Mouse (Mus musculus) MEL (cell line): ENCODE results near the gene Rnd2. TPM values are rescaled to one million over a fixed set of nuclear protein-coding genes. Genes with fewer than 3 reads are reported as not detected.
"Not testable (repeated sequence)": the region's sequence is repeated elsewhere in the genome, so short reads cannot be mapped to it uniquely, and the experiment has no call there.

Experiments used
- DNase-seq: peaks from one replicate; pipeline ENCODE4 v3.0.0; 2011; ENCODE audit warnings: low read depth, low spot score
- H3K27ac ChIP-seq: 2 replicates; pipeline ENCODE4 v1.5.1; 2012; ENCODE audit warnings: low read depth, mild to moderate bottlenecking, control low read depth, low read length, moderate library complexity; ENCODE audit not compliant: control insufficient read depth
- H3K27me3 ChIP-seq, 2 experiments: fragments of 150-350 bp in 1 of 2; sonication (generic) in 1 of 2; 2 replicates each; pipeline ENCODE4 v1.6.1; 2012; ENCODE audit warnings: low read length in 2 of 2, mild to moderate bottlenecking in 2 of 2, improper control_type of control experiment in 1 of 2, moderate library complexity in 1 of 2; ENCODE audit not compliant: insufficient read depth in 2 of 2, control insufficient read depth in 1 of 2
- H3K36me3 ChIP-seq, 2 experiments: 2 replicates each; pipeline ENCODE4 v1.6.1; 2012 to 2014; ENCODE audit warnings: low read length in 2 of 2, improper control_type of control experiment in 1 of 2, inconsistent platforms in 1 of 2, mild to moderate bottlenecking in 1 of 2; ENCODE audit not compliant: insufficient read depth in 2 of 2, control insufficient read depth in 1 of 2
- H3K4me1 ChIP-seq, 2 experiments: fragments of 150-350 bp in 1 of 2; sonication (generic) in 1 of 2; 2 replicates each; pipeline ENCODE4 v1.6.1; 2012; ENCODE audit warnings: low read length in 2 of 2, improper control_type of control experiment in 1 of 2, mild to moderate bottlenecking in 1 of 2; ENCODE audit not compliant: insufficient read depth in 2 of 2, control insufficient read depth in 1 of 2
- H3K4me3 ChIP-seq, 2 experiments: fragments of 150-350 bp in 1 of 2; sonication (generic) in 1 of 2; 2 replicates each; pipeline ENCODE4 v1.5.1; 2012; ENCODE audit warnings: low read depth in 2 of 2, low read length in 2 of 2, mild to moderate bottlenecking in 2 of 2, moderate library complexity in 2 of 2, control low read depth in 1 of 2, improper control_type of control experiment in 1 of 2; ENCODE audit not compliant: control insufficient read depth in 1 of 2, insufficient read depth in 1 of 2
- H3K79me2 ChIP-seq: 2 replicates; pipeline ENCODE4 v1.6.1; 2012; ENCODE audit warnings: mild to moderate bottlenecking, low read length, moderate library complexity; ENCODE audit not compliant: control insufficient read depth, poor library complexity, insufficient read depth
- H3K9ac ChIP-seq: 2 replicates; pipeline ENCODE4 v1.6.1; 2012; ENCODE audit warnings: low read depth, mild to moderate bottlenecking, control low read depth, low read length, moderate library complexity; ENCODE audit not compliant: control insufficient read depth, poor library complexity, severe bottlenecking
- H3K9me3 ChIP-seq: fragments of 150-350 bp; sonication (generic); replicated peaks from 2 replicates; pipeline ENCODE4 v1.6.1; 2012; ENCODE audit warnings: mild to moderate bottlenecking, low read length, improper control_type of control experiment, moderate library complexity; ENCODE audit not compliant: insufficient read depth
- CHD1 ChIP-seq: IDR thresholded peaks from 2 replicates; pipeline ENCODE4 v1.6.1; 2012; ENCODE audit warnings: low read depth, mild to moderate bottlenecking, inconsistent platforms, low read length, improper control_type of control experiment
- E2F4 ChIP-seq: IDR thresholded peaks from 2 replicates; pipeline ENCODE4 v1.6.1; 2011; ENCODE audit warnings: low read depth, low read length, improper control_type of control experiment, borderline replicate concordance
- ELF1 ChIP-seq: IDR thresholded peaks from 2 replicates; pipeline ENCODE4 v1.6.1; 2014; ENCODE audit warnings: low read depth, mild to moderate bottlenecking, inconsistent platforms, low read length, improper control_type of control experiment, moderate library complexity
- ETS1 ChIP-seq: IDR thresholded peaks from 2 replicates; pipeline ENCODE4 v1.6.1; 2012; ENCODE audit warnings: low read depth, mild to moderate bottlenecking, inconsistent platforms, low read length, improper control_type of control experiment, moderate library complexity
- GABPA ChIP-seq: IDR thresholded peaks from 2 replicates; pipeline ENCODE4 v1.6.1; 2012; ENCODE audit warnings: low read depth, mild to moderate bottlenecking, inconsistent platforms, low read length, improper control_type of control experiment, moderate library complexity
- GATA1 ChIP-seq: IDR thresholded peaks from 2 replicates; pipeline ENCODE4 v1.6.1; 2011; ENCODE audit warnings: low read depth, low read length, improper control_type of control experiment
- HCFC1 ChIP-seq: IDR thresholded peaks from 2 replicates; pipeline ENCODE4 v1.6.1; 2012; ENCODE audit warnings: low read depth, mild to moderate bottlenecking, inconsistent platforms, low read length, improper control_type of control experiment, moderate library complexity
- JUND ChIP-seq: IDR thresholded peaks from 2 replicates; pipeline ENCODE4 v1.6.1; 2011; ENCODE audit warnings: low read depth, mild to moderate bottlenecking, improper control_type of control experiment, low read length
- MYC ChIP-seq: IDR thresholded peaks from 2 replicates; pipeline ENCODE4 v1.6.1; 2011; ENCODE audit warnings: low read depth, mild to moderate bottlenecking, low read length, improper control_type of control experiment, moderate library complexity
- POLR2A ChIP-seq, 2 experiments: IDR thresholded peaks; 2 replicates each; pipeline ENCODE4 v1.6.1; 2011 to 2012; ENCODE audit warnings: low read length in 2 of 2, mild to moderate bottlenecking in 2 of 2, control low read depth in 1 of 2, improper control_type of control experiment in 1 of 2, low read depth in 1 of 2, moderate library complexity in 1 of 2; ENCODE audit not compliant: control insufficient read depth in 1 of 2, insufficient read depth in 1 of 2, poor library complexity in 1 of 2
- POLR2AphosphoS2 ChIP-seq: IDR thresholded peaks from 2 replicates; pipeline ENCODE4 v1.6.1; 2011; ENCODE audit warnings: low read length, improper control_type of control experiment
- POLR2AphosphoS5 ChIP-seq: IDR thresholded peaks from 2 replicates; pipeline ENCODE4 v1.6.1; 2012; ENCODE audit warnings: low read depth, borderline replicate concordance, mild to moderate bottlenecking, inconsistent platforms, low read length, moderate library complexity, mixed read lengths
- SMC3 ChIP-seq: IDR thresholded peaks from 2 replicates; pipeline ENCODE4 v1.6.1; 2011; ENCODE audit warnings: low read depth, low read length, improper control_type of control experiment
- TAL1 ChIP-seq: IDR thresholded peaks from 2 replicates; pipeline ENCODE4 v1.6.1; 2012; ENCODE audit warnings: mild to moderate bottlenecking, inconsistent platforms, low read length, moderate library complexity, mixed read lengths
- TBP ChIP-seq: IDR thresholded peaks from 2 replicates; pipeline ENCODE4 v1.8.0; 2011; ENCODE audit warnings: low read depth, low read length, improper control_type of control experiment
- USF2 ChIP-seq, 2 experiments: IDR thresholded peaks; 2 replicates each; pipeline ENCODE4 v1.6.1; 2011 to 2012; ENCODE audit warnings: improper control_type of control experiment in 2 of 2, low read length in 2 of 2, borderline replicate concordance in 1 of 2, inconsistent platforms in 1 of 2, low read depth in 1 of 2, mild to moderate bottlenecking in 1 of 2; ENCODE audit not compliant: insufficient read depth in 1 of 2
- ZC3H11A ChIP-seq: IDR thresholded peaks from 2 replicates; pipeline ENCODE4 v1.6.1; 2012; ENCODE audit warnings: low read depth, mild to moderate bottlenecking, inconsistent platforms, low read length, improper control_type of control experiment
- ZKSCAN1 ChIP-seq: IDR thresholded peaks from 2 replicates; pipeline ENCODE4 v1.6.1; 2012; ENCODE audit warnings: low read depth, mild to moderate bottlenecking, inconsistent platforms, low read length, improper control_type of control experiment, moderate library complexity
- ZNF384 ChIP-seq: IDR thresholded peaks from 2 replicates; pipeline ENCODE4 v1.6.1; 2012; ENCODE audit warnings: low read depth, mild to moderate bottlenecking, inconsistent platforms, low read length, improper control_type of control experiment
- polyA plus RNA-seq, 2 experiments: library from polyadenylated mRNA; stranded (reverse) in 1 of 2; unstranded in 1 of 2; fragments of >175 nt in 1 of 2; fragments of >200 nt in 1 of 2; gene quantifications; 2 replicates each; pipeline versions ENCODE4 v1.2.1 to v1.2.4; 2012; ENCODE audit warnings: low replicate concordance in 2 of 2, low read depth in 1 of 2; ENCODE audit not compliant: insufficient read length in 2 of 2, insufficient read depth in 1 of 2, missing spikeins in 1 of 2
- total RNA-seq: library from RNA; depleted of rRNA; stranded (reverse); fragments of 300-350 nt; gene quantifications from 2 replicates; pipeline ENCODE4 v1.2.3, GENCODE M21; 2012

Rnd2 gene
- total and polyA plus RNA-seq, 3 experiments, result 4.2 to 18.6 TPM; not detected in 1

DNA sequence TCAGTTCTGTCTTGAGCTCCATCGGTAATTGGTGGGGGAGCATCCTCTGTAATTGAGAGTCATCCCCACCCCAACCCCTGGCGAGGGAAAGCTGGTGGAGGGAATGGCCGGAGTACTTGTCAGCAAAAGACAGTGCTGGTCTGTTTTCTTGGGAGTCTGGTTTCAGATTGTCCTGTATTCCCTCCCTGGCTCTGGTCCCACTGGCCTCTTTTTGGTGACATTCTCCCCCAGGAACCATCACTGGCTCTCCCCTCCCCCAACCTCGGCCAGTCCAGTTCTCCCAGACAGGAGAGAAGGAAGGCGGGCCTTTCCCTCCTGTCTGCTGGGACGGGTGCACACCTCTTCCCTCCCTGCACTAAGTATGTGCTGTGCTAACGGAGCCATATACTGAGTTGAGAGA, 7.5 kb downstream of the Rnd2 start:
- Histone ChIP-seq H3K36me3 (no peaks in the 10 kb centered on the region), H3K9me3 (no peaks in the 10 kb centered on the region), H3K27me3 (no peaks in the 10 kb centered on the region), H3K4me3 (no peak overlapping the region), H3K9ac (no peak overlapping the region), H3K4me1 (no peaks in the 10 kb centered on the region), H3K27ac (no peak overlapping the region), H3K79me2 (no peaks in the 10 kb centered on the region)
- TF ChIP-seq ZKSCAN1 (no peak), SMC3 (no peak), CHD1 (no peak), ZC3H11A (no peak), POLR2AphosphoS5 (no peak), MYC (no peak), POLR2A (IDR thresholded peaks at IDR 0.05; ENCODE audit: control insufficient read depth in 1 of 2, insufficient read depth in 1 of 2, low read depth in 1 of 2, low read length in 2 of 2, poor library complexity in 1 of 2) (no peak), JUND (no peak), TAL1 (no peak), GATA1 (no peak), HCFC1 (no peak), ETS1 (no peak), POLR2AphosphoS2 (no peak), E2F4 (no peak), TBP (no peak), ELF1 (no peak)
- no peak for DNase-seq

DNA sequence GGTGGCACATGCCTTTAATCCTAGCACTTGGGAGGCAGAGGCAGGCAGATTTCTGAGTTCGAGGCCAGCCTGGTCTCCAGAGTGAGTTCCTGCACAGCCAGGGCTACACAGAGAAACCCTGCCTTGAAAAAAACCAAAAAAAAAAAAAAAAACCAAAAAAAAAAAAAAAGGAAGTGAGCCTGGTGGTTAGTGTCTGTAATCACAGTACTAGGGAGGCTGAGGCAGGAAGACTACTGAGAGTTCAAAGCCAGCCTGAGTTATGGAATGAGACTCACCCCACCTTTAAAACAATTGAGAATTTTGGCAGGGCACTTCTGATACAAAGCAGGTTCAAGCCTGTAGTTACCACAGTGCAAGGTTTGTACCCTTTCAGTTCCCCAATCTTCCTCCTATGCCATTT, 8.9 kb downstream of the Rnd2 start:
- H3K9me3 ChIP-seq, H3K4me3 ChIP-seq, H3K27me3 ChIP-seq, DNase-seq, H3K36me3 ChIP-seq, H3K79me2 ChIP-seq, H3K27ac ChIP-seq, H3K9ac ChIP-seq, H3K4me1 ChIP-seq: not testable (repeated sequence)
- peak; percentile 88 for TF ChIP-seq ZNF384

DNA sequence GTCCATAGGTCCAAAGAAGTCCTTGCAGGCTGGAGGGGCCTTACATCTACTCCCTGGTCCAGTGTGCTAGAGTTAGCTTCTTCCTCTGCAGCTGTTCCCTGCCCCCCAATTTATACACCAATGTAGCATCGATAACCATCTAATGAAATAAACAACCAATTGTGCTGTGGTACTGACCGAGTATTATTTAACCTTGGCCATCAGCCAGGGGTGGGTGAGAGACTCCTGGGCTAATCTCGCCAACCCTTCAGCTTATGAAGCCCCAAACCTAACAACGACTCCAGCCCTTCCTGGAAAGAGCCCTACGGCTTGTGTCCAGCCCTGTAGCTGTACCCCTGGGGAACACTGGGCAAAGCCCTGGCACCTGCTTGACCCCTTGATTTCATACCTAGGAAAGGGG, 9.5 kb downstream of the Rnd2 start:
- Histone ChIP-seq H3K9me3 (no peaks in the 10 kb centered on the region), H3K4me3 (no peak overlapping the region), H3K9ac (no peak overlapping the region), H3K27me3 (no peaks in the 10 kb centered on the region), H3K4me1 (no peaks in the 10 kb centered on the region), H3K79me2 (no peaks in the 10 kb centered on the region), H3K27ac (no peak overlapping the region), H3K36me3 (no peaks in the 10 kb centered on the region)
- no peak for DNase-seq
- TF ChIP-seq E2F4 (no peak), USF2 (IDR thresholded peaks at IDR 0.05; ENCODE audit: borderline replicate concordance in 1 of 2, insufficient read depth in 1 of 2, low read depth in 1 of 2, low read length in 2 of 2) (no peak), GABPA (no peak)

DNA sequence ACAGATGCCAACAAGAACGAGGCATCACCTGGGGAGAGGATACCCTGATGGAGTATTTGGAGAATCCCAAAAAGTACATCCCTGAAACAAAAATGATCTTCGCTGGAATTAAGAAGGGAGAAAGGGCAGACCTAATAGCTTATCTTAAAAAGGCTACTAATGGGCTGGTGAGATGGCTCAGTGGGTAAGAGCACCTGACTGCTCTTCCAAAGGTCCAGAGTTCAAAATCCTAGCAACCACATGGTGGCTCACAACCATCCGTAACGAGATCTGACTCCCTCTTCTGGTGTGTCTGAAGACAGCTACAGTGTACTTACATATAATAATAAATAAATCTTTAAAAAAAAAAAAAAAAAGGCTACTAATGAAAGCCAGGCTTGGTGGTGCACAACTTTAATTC, 11.6 kb downstream of the Rnd2 start:
- not testable (repeated sequence) for H3K4me1 ChIP-seq, H3K27me3 ChIP-seq, H3K9ac ChIP-seq, DNase-seq, H3K9me3 ChIP-seq, H3K27ac ChIP-seq, H3K4me3 ChIP-seq, H3K36me3 ChIP-seq, H3K79me2 ChIP-seq
